Comparison of ENCODE assay signal across 8 mouse cellular contexts in genomic region chr3:96576005-96576658, GRCm38 (mm10). TPM values are rescaled to one million over a fixed set of nuclear protein-coding genes. Genes with fewer than 3 reads are reported as not detected.
A peak's percentile ranks its signal among the peaks of the same experiment; 100 is the strongest.
DNase-seq lines count a peak whose midpoint lies in the region; ATAC-seq lines count a peak whose summit lies in the region.

No protein-coding gene starts in this region.

- WGBS in embryonic facial prominence, embryonic 12.5 days: 52% methylated on average over 14 of the region's 14 CpGs
- WGBS in heart, embryonic 11.5 days (ENCODE audit: insufficient replicate concordance): 39% methylated on average over 14 of the region's 14 CpGs
- WGBS in kidney, embryonic 16.5 days: 28% methylated on average over 14 of the region's 14 CpGs

- no peaks in the 10 kb centered on the region for H3K27me3 ChIP-seq in megakaryocyte, embryonic 14.5 days (replicated peaks)
- no peaks in the 10 kb centered on the region for H3K27me3 ChIP-seq in embryonic facial prominence, embryonic 12.5 days
- no peaks in the 10 kb centered on the region for H3K27me3 ChIP-seq in heart, embryonic 11.5 days (ENCODE audit: control insufficient read depth, insufficient read depth, low read length)
- H3K27me3 ChIP-seq in kidney, embryonic 16.5 days (ENCODE audit: insufficient read depth, low read length): no peaks in the 10 kb centered on the region; the same call in 1 of the 2 replicates

- H3K9ac ChIP-seq in embryonic facial prominence, embryonic 12.5 days: no peak overlapping the region
- peak overlapping the region; percentile 63 for H3K9ac ChIP-seq in heart, embryonic 11.5 days (ENCODE audit: low read depth, low read length)
- H3K9ac ChIP-seq in kidney, embryonic 16.5 days (replicated peaks; ENCODE audit: low read length): peak overlapping the region; percentile 23

- ATAC-seq in megakaryocyte, adult 5-6 weeks (ENCODE audit: poor library complexity, severe bottlenecking): no peak
- ATAC-seq in embryonic facial prominence, embryonic 12.5 days (ENCODE audit: insufficient number of reproducible peaks, insufficient read depth, low FRiP score, low TSS enrichment): no peak
- no peak for ATAC-seq in heart, embryonic 11.5 days (replicated peaks; ENCODE audit: insufficient number of reproducible peaks, low FRiP score, low TSS enrichment)
- ATAC-seq in kidney, embryonic 16.5 days (ENCODE audit: low FRiP score, low TSS enrichment): peak; percentile 29

- DNase-seq in lung, postnatal 36 days: peak; percentile 96
- DNase-seq in cerebellum, adult 9-11 months: no peak
- DNase-seq in layer of hippocampus, adult 18-20 months (ENCODE audit: low spot score in 2 of 2): no peak

- H3K27ac ChIP-seq in embryonic facial prominence, embryonic 12.5 days: peak overlapping the region; percentile 80
- H3K27ac ChIP-seq in heart, embryonic 11.5 days (ENCODE audit: low read depth, low read length): peak overlapping the region; percentile 98
- H3K27ac ChIP-seq in kidney, embryonic 16.5 days (ENCODE audit: low read length): peak overlapping the region; percentile 94

- H3K4me2 ChIP-seq in embryonic facial prominence, embryonic 12.5 days (replicated peaks): peak overlapping the region; percentile 38
- H3K4me2 ChIP-seq in heart, embryonic 11.5 days: peak overlapping the region; percentile 51
- H3K4me2 ChIP-seq in kidney, embryonic 16.5 days (replicated peaks; ENCODE audit: low read depth, low read length): peak overlapping the region; percentile 47

- peaks cover 71% of the 10 kb centered on the region for H3K4me1 ChIP-seq in megakaryocyte, embryonic 14.5 days
- H3K4me1 ChIP-seq in embryonic facial prominence, embryonic 12.5 days: peaks cover 19% of the 10 kb centered on the region
- peaks cover 59% of the 10 kb centered on the region for H3K4me1 ChIP-seq in heart, embryonic 11.5 days (ENCODE audit: control insufficient read depth, insufficient read depth, low read length)
- peaks cover 39% of the 10 kb centered on the region for H3K4me1 ChIP-seq in kidney, embryonic 16.5 days (ENCODE audit: insufficient read depth, low read length)

- peaks cover 11% of the 10 kb centered on the region for H3K36me3 ChIP-seq in megakaryocyte, embryonic 14.5 days (replicated peaks; ENCODE audit: low read length)
- no peaks in the 10 kb centered on the region for H3K36me3 ChIP-seq in embryonic facial prominence, embryonic 12.5 days
- H3K36me3 ChIP-seq in heart, embryonic 11.5 days (ENCODE audit: control insufficient read depth, insufficient read depth, low read length): no peaks in the 10 kb centered on the region
- H3K36me3 ChIP-seq in kidney, embryonic 16.5 days (ENCODE audit: insufficient read depth, low read length): no peaks in the 10 kb centered on the region

- no peaks in the 10 kb centered on the region for H3K9me3 ChIP-seq in megakaryocyte, embryonic 14.5 days
- H3K9me3 ChIP-seq in embryonic facial prominence, embryonic 12.5 days: no peaks in the 10 kb centered on the region
- no peaks in the 10 kb centered on the region for H3K9me3 ChIP-seq in heart, embryonic 11.5 days (replicated peaks; ENCODE audit: control insufficient read depth, low read length)
- H3K9me3 ChIP-seq in kidney, embryonic 16.5 days (ENCODE audit: low read length): no peaks in the 10 kb centered on the region

- peak overlapping the region; percentile 84 for H3K4me3 ChIP-seq in megakaryocyte, embryonic 14.5 days (replicated peaks)
- H3K4me3 ChIP-seq in embryonic facial prominence, embryonic 12.5 days: peak overlapping the region; percentile 9; the same call in 1 of the 2 replicates
- peak overlapping the region; percentile 28 for H3K4me3 ChIP-seq in heart, embryonic 11.5 days (ENCODE audit: low read depth, low read length)
- H3K4me3 ChIP-seq in kidney, embryonic 16.5 days (ENCODE audit: low read length): peak overlapping the region; percentile 14

RNA-seq across cellular contexts. Expression of gene Gm16253, which starts 0.7 kb away (rescaled TPM):
- 0.51 TPM in 1 of 2 replicates, not detected in the other for polyA plus RNA-seq in megakaryocyte, embryonic 14.5 days (2012; ENCODE audit: insufficient read depth, low replicate concordance)
- not detected in 2 replicates for total RNA-seq in megakaryocyte, adult 5-6 weeks (2015)
- total RNA-seq in megakaryocyte, adult 5-6 weeks (2017): 0.40 TPM in 1 of 2 replicates, not detected in the other
- 2.1 and 2.4 TPM in 2 replicates for polyA plus RNA-seq in embryonic facial prominence, embryonic 12.5 days (2016; fragmentation: Nextera tagmentation; extraction: Ambion mirVana)
- polyA plus RNA-seq in heart, embryonic 11.5 days (2014; fragmentation: Nextera tagmentation; extraction: Ambion mirVana): 1.2 and 1.5 TPM in 2 replicates
- polyA plus RNA-seq in kidney, embryonic 16.5 days (2015; fragmentation: Nextera tagmentation; extraction: Ambion mirVana): 1.3 TPM in 2 replicates
- not detected for total RNA-seq in layer of hippocampus, adult 18-20 months (2021)

RNA-seq across cellular contexts. Expression of gene Polr3gl, which starts 17.8 kb away (rescaled TPM):
- polyA plus RNA-seq in megakaryocyte, embryonic 14.5 days (2012; ENCODE audit: insufficient read depth, low replicate concordance): 4.6 and 15.4 TPM in 2 replicates
- 22.8 and 26.3 TPM in 2 replicates for total RNA-seq in megakaryocyte, adult 5-6 weeks (2015)
- 45.6 and 46.4 TPM in 2 replicates for total RNA-seq in megakaryocyte, adult 5-6 weeks (2017)
- polyA plus RNA-seq in embryonic facial prominence, embryonic 12.5 days (2016; fragmentation: Nextera tagmentation; extraction: Ambion mirVana): 49.8 and 52.1 TPM in 2 replicates
- 21.4 and 23.8 TPM in 2 replicates for polyA plus RNA-seq in heart, embryonic 11.5 days (2014; fragmentation: Nextera tagmentation; extraction: Ambion mirVana)
- polyA plus RNA-seq in kidney, embryonic 16.5 days (2015; fragmentation: Nextera tagmentation; extraction: Ambion mirVana): 32.1 and 35.8 TPM in 2 replicates
- total RNA-seq in layer of hippocampus, adult 18-20 months (2021): 10 to 100 TPM; 28.7 to 31.6 TPM

RNA-seq across cellular contexts. Expression of gene Txnip, which starts 18.4 kb away (rescaled TPM):
- polyA plus RNA-seq in megakaryocyte, embryonic 14.5 days (2012; ENCODE audit: insufficient read depth, low replicate concordance): 4.1 and 22.7 TPM in 2 replicates
- 411 and 437 TPM in 2 replicates for total RNA-seq in megakaryocyte, adult 5-6 weeks (2015)
- 356 and 357 TPM in 2 replicates for total RNA-seq in megakaryocyte, adult 5-6 weeks (2017)
- polyA plus RNA-seq in embryonic facial prominence, embryonic 12.5 days (2016; fragmentation: Nextera tagmentation; extraction: Ambion mirVana): 75.8 and 80.8 TPM in 2 replicates
- 106 and 121 TPM in 2 replicates for polyA plus RNA-seq in heart, embryonic 11.5 days (2014; fragmentation: Nextera tagmentation; extraction: Ambion mirVana)
- polyA plus RNA-seq in kidney, embryonic 16.5 days (2015; fragmentation: Nextera tagmentation; extraction: Ambion mirVana): 191 and 197 TPM in 2 replicates
- 10 to 100 TPM; 28.1 to 34.8 TPM for total RNA-seq in layer of hippocampus, adult 18-20 months (2021)

RNA-seq across cellular contexts. Expression of gene Ankrd34a, which starts 20.3 kb away (rescaled TPM):
- polyA plus RNA-seq in megakaryocyte, embryonic 14.5 days (2012; ENCODE audit: insufficient read depth, low replicate concordance): not detected in 2 replicates
- not detected in 2 replicates for total RNA-seq in megakaryocyte, adult 5-6 weeks (2015)
- total RNA-seq in megakaryocyte, adult 5-6 weeks (2017): not detected in 2 replicates
- polyA plus RNA-seq in embryonic facial prominence, embryonic 12.5 days (2016; fragmentation: Nextera tagmentation; extraction: Ambion mirVana): 2.1 and 2.3 TPM in 2 replicates
- polyA plus RNA-seq in heart, embryonic 11.5 days (2014; fragmentation: Nextera tagmentation; extraction: Ambion mirVana): 9.0 TPM in 2 replicates
- 2.2 and 2.3 TPM in 2 replicates for polyA plus RNA-seq in kidney, embryonic 16.5 days (2015; fragmentation: Nextera tagmentation; extraction: Ambion mirVana)
- total RNA-seq in layer of hippocampus, adult 18-20 months (2021): 10 to 100 TPM; 55.7 to 56.8 TPM

RNA-seq across cellular contexts. Expression of gene Lix1l, which starts 24.8 kb away (rescaled TPM):
- 1.2 TPM in 1 of 2 replicates, not detected in the other for polyA plus RNA-seq in megakaryocyte, embryonic 14.5 days (2012; ENCODE audit: insufficient read depth, low replicate concordance)
- total RNA-seq in megakaryocyte, adult 5-6 weeks (2015): 0.59 and 1.7 TPM in 2 replicates
- total RNA-seq in megakaryocyte, adult 5-6 weeks (2017): 1.7 TPM in 2 replicates
- polyA plus RNA-seq in embryonic facial prominence, embryonic 12.5 days (2016; fragmentation: Nextera tagmentation; extraction: Ambion mirVana): 6.8 and 8.1 TPM in 2 replicates
- 6.4 and 6.7 TPM in 2 replicates for polyA plus RNA-seq in heart, embryonic 11.5 days (2014; fragmentation: Nextera tagmentation; extraction: Ambion mirVana)
- polyA plus RNA-seq in kidney, embryonic 16.5 days (2015; fragmentation: Nextera tagmentation; extraction: Ambion mirVana): 6.9 and 7.1 TPM in 2 replicates
- 10 to 100 TPM; 30.9 to 33.0 TPM for total RNA-seq in layer of hippocampus, adult 18-20 months (2021)

Comparison
In these comparisons a context has a peak if more than half of its experiments do, and no peak if none do; other contexts are left out.
1. H3K4me3 ChIP-seq: peak in every context shown above with its lines; median percentile 84 in megakaryocyte, embryonic 14.5 days; 28 in heart, embryonic 11.5 days; 14 in kidney, embryonic 16.5 days; 9 in embryonic facial prominence, embryonic 12.5 days.